In the genomic region with DNA sequence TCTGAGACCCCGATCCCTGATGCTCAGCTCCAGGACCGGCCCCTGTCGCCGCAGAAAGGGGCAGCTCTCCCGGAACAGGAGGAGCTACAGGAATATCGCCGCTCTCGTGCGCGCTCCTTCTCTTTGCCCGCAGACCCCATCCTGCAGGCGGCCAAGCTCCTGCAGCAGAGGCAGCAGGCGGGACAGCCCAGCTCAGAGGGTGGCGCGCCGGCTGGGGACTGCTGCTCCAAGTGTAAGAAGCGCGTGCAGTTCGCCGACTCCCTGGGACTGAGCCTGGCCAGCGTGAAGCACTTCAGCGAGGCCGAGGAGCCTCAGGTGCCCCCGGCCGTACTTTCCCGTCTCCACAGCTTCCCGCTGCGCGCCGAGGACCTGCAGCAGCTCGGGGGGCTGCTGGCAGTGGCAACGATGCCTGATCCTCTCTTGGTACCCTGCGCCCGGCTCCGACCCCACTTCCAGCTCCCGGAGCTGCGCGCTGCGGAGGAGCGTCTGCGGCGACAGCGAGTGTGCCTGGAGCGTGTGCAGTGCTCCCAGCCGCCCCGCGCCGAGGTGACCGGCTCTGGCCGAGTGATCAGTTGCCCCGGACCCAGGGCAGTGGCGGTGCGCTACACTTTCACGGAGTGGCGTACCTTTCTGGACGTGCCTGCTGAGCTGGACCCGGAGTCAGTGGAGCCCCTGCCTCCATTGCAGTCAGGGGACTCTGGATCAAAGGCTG, we compare ENCODE assay signal across 8 mouse cellular contexts. TPM values are rescaled to one million over a fixed set of nuclear protein-coding genes. Genes with fewer than 3 reads are reported as not detected.
DNase-seq lines count a peak whose midpoint lies in the region; ATAC-seq and TF ChIP-seq lines count a peak whose summit lies in the region.

No protein-coding gene starts in this region.

- peaks cover 21% of the 10 kb centered on the region for H3K4me1 ChIP-seq in kidney, embryonic 15.5 days
- peaks cover 27% of the 10 kb centered on the region for H3K4me1 ChIP-seq in forebrain, embryonic 10.5 days
- peaks cover 13% of the 10 kb centered on the region; the same call in 1 of the 2 replicates for H3K4me1 ChIP-seq in hindbrain, postnatal 0 days (ENCODE audit: insufficient read depth, low read length)
- H3K4me1 ChIP-seq in stomach, embryonic 15.5 days: peaks cover 10% of the 10 kb centered on the region; the same call in 1 of the 2 replicates

- H3K4me2 ChIP-seq in kidney, embryonic 15.5 days: peak overlapping the region; percentile 100
- peak overlapping the region; percentile 100 for H3K4me2 ChIP-seq in hindbrain, postnatal 0 days (ENCODE audit: low read depth, low read length)
- H3K4me2 ChIP-seq in stomach, embryonic 15.5 days: peak overlapping the region; percentile 97

- DNase-seq in kidney, adult 11 months: no peak
- peak; percentile 66 for DNase-seq in adrenal gland, postnatal 14 days
- DNase-seq in forebrain, embryonic 10.5 days (ENCODE audit: extremely low spot score, low spot score): peak; percentile 64
- peak; percentile 39 for DNase-seq in hindbrain, postnatal 0 days (ENCODE audit: low spot score)
- peak; percentile 21 for DNase-seq in lung, postnatal 14 days
- DNase-seq in spleen, adult 12 weeks (ENCODE audit: low spot score): no peak

- WGBS in kidney, embryonic 15.5 days: under 1% methylated on average over 57 of the region's 57 CpGs
- WGBS in forebrain, embryonic 10.5 days: under 1% methylated on average over 57 of the region's 57 CpGs
- WGBS in hindbrain, postnatal 0 days: under 1% methylated on average over 56 of the region's 57 CpGs
- whole genome bisulfite sequencing in stomach, embryonic 15.5 days: under 1% methylated on average over 57 of the region's 57 CpGs

- no peaks in the 10 kb centered on the region for H3K9me3 ChIP-seq in kidney, embryonic 15.5 days (replicated peaks)
- H3K9me3 ChIP-seq in forebrain, embryonic 10.5 days: no peaks in the 10 kb centered on the region
- no peaks in the 10 kb centered on the region for H3K9me3 ChIP-seq in hindbrain, postnatal 0 days (ENCODE audit: low read length)
- no peaks in the 10 kb centered on the region for H3K9me3 ChIP-seq in stomach, embryonic 15.5 days

- peak overlapping the region; percentile 49 for H3K9ac ChIP-seq in kidney, embryonic 15.5 days
- H3K9ac ChIP-seq in hindbrain, postnatal 0 days (replicated peaks; ENCODE audit: low read length): peak overlapping the region; percentile 56
- H3K9ac ChIP-seq in stomach, embryonic 15.5 days: peak overlapping the region; percentile 24; the same call in 1 of the 2 replicates

- TF ChIP-seq CTCF in hindbrain, postnatal 0 days (IDR thresholded peaks at IDR 0.05; ENCODE audit: low read depth): 0 out of 2 replicates have a peak, but pooled peaks have one; percentile 3

- no peak overlapping the region for H3K27ac ChIP-seq in kidney, embryonic 15.5 days
- peak overlapping the region; percentile 81 for H3K27ac ChIP-seq in forebrain, embryonic 10.5 days
- no peak overlapping the region for H3K27ac ChIP-seq in hindbrain, postnatal 0 days
- H3K27ac ChIP-seq in stomach, embryonic 15.5 days: no peak overlapping the region

- peak overlapping the region; percentile 64 for H3K4me3 ChIP-seq in kidney, embryonic 15.5 days (replicated peaks)
- peak overlapping the region; percentile 71 for H3K4me3 ChIP-seq in forebrain, embryonic 10.5 days
- H3K4me3 ChIP-seq in hindbrain, postnatal 0 days (ENCODE audit: low read length): peak overlapping the region; percentile 61
- H3K4me3 ChIP-seq in stomach, embryonic 15.5 days (replicated peaks): peak overlapping the region; percentile 57

- ATAC-seq in kidney, embryonic 15.5 days (replicated peaks; ENCODE audit: low FRiP score): peak; percentile 88
- peak; percentile 73 for ATAC-seq in hindbrain, postnatal 0 days
- ATAC-seq in stomach, embryonic 15.5 days (ENCODE audit: insufficient read depth, low FRiP score, low read depth): peak; percentile 39; the same call in 1 of the 2 replicates

- no peaks in the 10 kb centered on the region for H3K36me3 ChIP-seq in kidney, embryonic 15.5 days
- no peaks in the 10 kb centered on the region for H3K36me3 ChIP-seq in forebrain, embryonic 10.5 days (replicated peaks)
- no peaks in the 10 kb centered on the region for H3K36me3 ChIP-seq in hindbrain, postnatal 0 days (ENCODE audit: insufficient read depth, low read length)
- H3K36me3 ChIP-seq in stomach, embryonic 15.5 days: no peaks in the 10 kb centered on the region

- peaks cover 37% of the 10 kb centered on the region for H3K27me3 ChIP-seq in kidney, embryonic 15.5 days
- peaks cover 36% of the 10 kb centered on the region for H3K27me3 ChIP-seq in forebrain, embryonic 10.5 days (ENCODE audit: poor library complexity, severe bottlenecking)
- peaks cover 8% of the 10 kb centered on the region; the same call in 1 of the 2 replicates for H3K27me3 ChIP-seq in hindbrain, postnatal 0 days (ENCODE audit: insufficient read depth, low read length)
- H3K27me3 ChIP-seq in stomach, embryonic 15.5 days (replicated peaks): peaks cover 8% of the 10 kb centered on the region; the same call in 1 of the 2 replicates

RNA-seq across cellular contexts. Expression of a gene that starts 10.2 kb away (rescaled TPM):
- polyA plus RNA-seq in kidney, embryonic 15.5 days (2015; fragmentation: Nextera tagmentation; extraction: Ambion mirVana): 0.49 and 1.0 TPM in 2 replicates
- total RNA-seq in adrenal gland, postnatal 14 days (2021): 0.26 and 0.82 TPM in 2 replicates
- 3.6 and 4.7 TPM in 2 replicates for polyA plus RNA-seq in forebrain, embryonic 10.5 days (2016; fragmentation: Nextera tagmentation; extraction: Ambion mirVana)
- total RNA-seq in hindbrain, postnatal 0 days (2014; rRNA removed): 4.1 and 4.3 TPM in 2 replicates
- 0.50 and 1.0 TPM in 2 replicates for polyA plus RNA-seq in hindbrain, postnatal 0 days (2015; fragmentation: Nextera tagmentation; extraction: Ambion mirVana)
- 0.49 and 0.62 TPM in 2 replicates for polyA plus RNA-seq in stomach, embryonic 15.5 days (2015; fragmentation: Nextera tagmentation; extraction: Ambion mirVana)

Comparison
In these comparisons a context has a peak if more than half of its experiments do, and no peak if none do; other contexts are left out.
1. DNase-seq: peak in adrenal gland, postnatal 14 days (single experiment), forebrain, embryonic 10.5 days (single experiment), hindbrain, postnatal 0 days (single experiment) and lung, postnatal 14 days (single experiment); none in kidney, adult 11 months (single experiment) and spleen, adult 12 weeks (single experiment).
2. Peak in every context shown above with its lines, with median percentiles within 50 percentile points of each other: ATAC-seq, H3K4me2 ChIP-seq, H3K4me3 ChIP-seq and H3K9ac ChIP-seq.